Mouse (Mus musculus): ENCODE results near the gene Prim2. TPM values are rescaled to one million over a fixed set of nuclear protein-coding genes. Genes with fewer than 3 reads are reported as not detected.
"Not testable (repeated sequence)": the region's sequence is repeated elsewhere in the genome, so short reads cannot be mapped to it uniquely, and the experiment has no call there.

Gene Prim2
- polyA plus RNA-seq, 1 experiment from 2014 or later, result 27.4 TPM

GRCm38 (mm10) chr1:33647173-33647572 is 22.4 kb downstream of the Prim2 start:
- Histone ChIP-seq H3K4me1 (ENCODE audit: control insufficient read depth, low read depth, low read length) (peaks cover 27% of the 10 kb centered on the region), H3K9ac (ENCODE audit: low read depth, low read length) (no peak overlapping the region), H3K9me3 (replicated peaks; ENCODE audit: control insufficient read depth, low read length) (no peaks in the 10 kb centered on the region), H3K27ac (ENCODE audit: low read length) (no peak overlapping the region), H3K27me3 (ENCODE audit: control insufficient read depth, insufficient read depth, low read depth, low read length) (no peaks in the 10 kb centered on the region), H3K36me3 (ENCODE audit: control insufficient read depth, insufficient read depth) (peaks cover 29% of the 10 kb centered on the region), H3K4me2 (ENCODE audit: low read depth, low read length) (no peak overlapping the region), H3K4me3 (ENCODE audit: low read depth, low read length) (no peak overlapping the region)
- 75% methylated on average over 4 of the region's 4 CpGs for WGBS (ENCODE audit: insufficient replicate concordance)
- no peak for ATAC-seq (ENCODE audit: low read depth)

- peak overlapping the region; percentile 30; the same call in 1 of the 2 replicates for H3K9ac ChIP-seq (ENCODE audit: low read depth, low read length)
- peaks cover 34% of the 10 kb centered on the region for H3K36me3 ChIP-seq (ENCODE audit: control insufficient read depth, insufficient read depth)
- peaks cover 25% of the 10 kb centered on the region for H3K4me1 ChIP-seq (ENCODE audit: control insufficient read depth, low read depth, low read length)
- H3K9me3 ChIP-seq (replicated peaks; ENCODE audit: control insufficient read depth, low read length), result no peaks in the 10 kb centered on the region
- ATAC-seq (ENCODE audit: low read depth), result peak; percentile 58
- no peaks in the 10 kb centered on the region for H3K27me3 ChIP-seq (ENCODE audit: control insufficient read depth, insufficient read depth, low read depth, low read length)
- peak overlapping the region; percentile 17 for H3K27ac ChIP-seq (ENCODE audit: low read length)
- H3K4me3 ChIP-seq (ENCODE audit: low read depth, low read length), result no peak overlapping the region
- WGBS (ENCODE audit: insufficient replicate concordance), result 74% methylated on average over 1 of the region's 1 CpGs
- H3K4me2 ChIP-seq (ENCODE audit: low read depth, low read length), result no peak overlapping the region
Observed at GRCm38 (mm10) chr1:33645689-33646088, 23.9 kb downstream of the Prim2 start.

- Histone ChIP-seq H3K27me3 (ENCODE audit: control insufficient read depth, insufficient read depth, low read depth, low read length) (no peaks in the 10 kb centered on the region), H3K9me3 (replicated peaks; ENCODE audit: control insufficient read depth, low read length) (no peaks in the 10 kb centered on the region), H3K9ac (ENCODE audit: low read depth, low read length) (no peak overlapping the region), H3K4me2 (ENCODE audit: low read depth, low read length) (no peak overlapping the region), H3K27ac (ENCODE audit: low read length) (no peak overlapping the region), H3K4me1 (ENCODE audit: control insufficient read depth, low read depth, low read length) (peaks cover 12% of the 10 kb centered on the region), H3K36me3 (ENCODE audit: control insufficient read depth, insufficient read depth) (peaks cover 49% of the 10 kb centered on the region), H3K4me3 (ENCODE audit: low read depth, low read length) (no peak overlapping the region)
- WGBS (ENCODE audit: insufficient replicate concordance), result 76% methylated on average over 2 of the region's 2 CpGs
- ATAC-seq (ENCODE audit: low read depth), result no peak
Observed at GRCm38 (mm10) chr1:33641139-33641538, 28.5 kb downstream of the Prim2 start.

GRCm38 (mm10) chr1:33640089-33640488 is 29.5 kb downstream of the Prim2 start:
- H3K36me3 ChIP-seq (ENCODE audit: control insufficient read depth, insufficient read depth), result peaks cover 47% of the 10 kb centered on the region
- 88% methylated on average over 5 of the region's 5 CpGs for WGBS (ENCODE audit: insufficient replicate concordance)
- H3K9ac ChIP-seq (ENCODE audit: low read depth, low read length), result no peak overlapping the region
- no peak overlapping the region for H3K4me2 ChIP-seq (ENCODE audit: low read depth, low read length)
- no peaks in the 10 kb centered on the region for H3K9me3 ChIP-seq (replicated peaks; ENCODE audit: control insufficient read depth, low read length)
- H3K4me1 ChIP-seq (ENCODE audit: control insufficient read depth, low read depth, low read length), result peaks cover 6% of the 10 kb centered on the region
- ATAC-seq (ENCODE audit: low read depth), result no peak
- no peak overlapping the region for H3K27ac ChIP-seq (ENCODE audit: low read length)
- H3K27me3 ChIP-seq (ENCODE audit: control insufficient read depth, insufficient read depth, low read depth, low read length), result no peaks in the 10 kb centered on the region
- H3K4me3 ChIP-seq (ENCODE audit: low read depth, low read length), result no peak overlapping the region

- WGBS (ENCODE audit: insufficient replicate concordance), result 67% methylated on average over 7 of the region's 7 CpGs
- Histone ChIP-seq H3K36me3 (ENCODE audit: control insufficient read depth, insufficient read depth) (peaks cover 44% of the 10 kb centered on the region), H3K27ac (ENCODE audit: low read length) (no peak overlapping the region; the same call in 1 of the 2 replicates), H3K4me1 (ENCODE audit: control insufficient read depth, low read depth, low read length) (peaks cover 6% of the 10 kb centered on the region), H3K4me2 (ENCODE audit: low read depth, low read length) (no peak overlapping the region), H3K4me3 (ENCODE audit: low read depth, low read length) (no peak overlapping the region), H3K27me3 (ENCODE audit: control insufficient read depth, insufficient read depth, low read depth, low read length) (no peaks in the 10 kb centered on the region), H3K9me3 (replicated peaks; ENCODE audit: control insufficient read depth, low read length) (no peaks in the 10 kb centered on the region), H3K9ac (ENCODE audit: low read depth, low read length) (no peak overlapping the region)
- ATAC-seq (ENCODE audit: low read depth), result peak; percentile 83
Observed at GRCm38 (mm10) chr1:33639234-33639633, 30.4 kb downstream of the Prim2 start.

GRCm38 (mm10) chr1:33637827-33638226 is 31.8 kb downstream of the Prim2 start:
- 96% methylated on average over 14 of the region's 14 CpGs for WGBS (ENCODE audit: insufficient replicate concordance)
- Histone ChIP-seq H3K4me2 (ENCODE audit: low read depth, low read length) (no peak overlapping the region), H3K27ac (ENCODE audit: low read length) (no peak overlapping the region), H3K4me1 (ENCODE audit: control insufficient read depth, low read depth, low read length) (peaks cover 6% of the 10 kb centered on the region), H3K9me3 (replicated peaks; ENCODE audit: control insufficient read depth, low read length) (no peaks in the 10 kb centered on the region), H3K4me3 (ENCODE audit: low read depth, low read length) (no peak overlapping the region), H3K27me3 (ENCODE audit: control insufficient read depth, insufficient read depth, low read depth, low read length) (no peaks in the 10 kb centered on the region), H3K9ac (ENCODE audit: low read depth, low read length) (no peak overlapping the region), H3K36me3 (ENCODE audit: control insufficient read depth, insufficient read depth) (peaks cover 44% of the 10 kb centered on the region)
- no peak for ATAC-seq (ENCODE audit: low read depth)

- Histone ChIP-seq H3K4me2 (ENCODE audit: low read depth, low read length) (no peak overlapping the region), H3K4me1 (ENCODE audit: control insufficient read depth, low read depth, low read length) (peaks cover 15% of the 10 kb centered on the region), H3K27ac (ENCODE audit: low read length) (no peak overlapping the region), H3K9me3 (replicated peaks; ENCODE audit: control insufficient read depth, low read length) (no peaks in the 10 kb centered on the region), H3K36me3 (ENCODE audit: control insufficient read depth, insufficient read depth) (peaks cover 33% of the 10 kb centered on the region), H3K27me3 (ENCODE audit: control insufficient read depth, insufficient read depth, low read depth, low read length) (no peaks in the 10 kb centered on the region), H3K4me3 (ENCODE audit: low read depth, low read length) (no peak overlapping the region), H3K9ac (ENCODE audit: low read depth, low read length) (no peak overlapping the region)
- ATAC-seq (ENCODE audit: low read depth), result no peak; the same call in 1 of the 2 replicates
- 87% methylated on average over 10 of the region's 10 CpGs for WGBS (ENCODE audit: insufficient replicate concordance)
Observed at GRCm38 (mm10) chr1:33636421-33637195, 33.0 kb downstream of the Prim2 start.

- ATAC-seq (ENCODE audit: low read depth), result peak; percentile 42; the same call in 1 of the 2 replicates
- H3K9ac ChIP-seq (ENCODE audit: low read depth, low read length), result 0 out of 2 replicates have a peak overlapping the region, but pooled peaks have one; percentile 27
- H3K9me3 ChIP-seq (replicated peaks; ENCODE audit: control insufficient read depth, low read length); H3K4me3 ChIP-seq (ENCODE audit: low read depth, low read length); H3K4me2 ChIP-seq (ENCODE audit: low read depth, low read length); H3K27me3 ChIP-seq (ENCODE audit: control insufficient read depth, insufficient read depth, low read depth, low read length): not testable (repeated sequence)
- peaks cover 43% of the 10 kb centered on the region for H3K4me1 ChIP-seq (ENCODE audit: control insufficient read depth, low read depth, low read length)
- peak overlapping the region; percentile 99 for H3K27ac ChIP-seq (ENCODE audit: low read length)
- 46% methylated on average over 1 of the region's 1 CpGs for WGBS (ENCODE audit: insufficient replicate concordance)
- peaks cover 17% of the 10 kb centered on the region for H3K36me3 ChIP-seq (ENCODE audit: control insufficient read depth, insufficient read depth)
Observed at GRCm38 (mm10) chr1:33631002-33631618, 38.5 kb downstream of the Prim2 start.

- H3K4me3 ChIP-seq (ENCODE audit: low read depth, low read length), result no peak overlapping the region
- H3K9ac ChIP-seq (ENCODE audit: low read depth, low read length), result 0 out of 2 replicates have a peak overlapping the region, but pooled peaks have one; percentile 14
- no peaks in the 10 kb centered on the region for H3K27me3 ChIP-seq (ENCODE audit: control insufficient read depth, insufficient read depth, low read depth, low read length)
- peak overlapping the region; percentile 83 for H3K27ac ChIP-seq (ENCODE audit: low read length)
- H3K4me1 ChIP-seq (ENCODE audit: control insufficient read depth, low read depth, low read length), result peaks cover 69% of the 10 kb centered on the region
- 56% methylated on average over 6 of the region's 6 CpGs for WGBS (ENCODE audit: insufficient replicate concordance)
- peaks cover 16% of the 10 kb centered on the region for H3K36me3 ChIP-seq (ENCODE audit: control insufficient read depth, insufficient read depth)
- H3K4me2 ChIP-seq (ENCODE audit: low read depth, low read length), result no peak overlapping the region
- no peak for ATAC-seq (ENCODE audit: low read depth)
- no peaks in the 10 kb centered on the region for H3K9me3 ChIP-seq (replicated peaks; ENCODE audit: control insufficient read depth, low read length)
Observed at GRCm38 (mm10) chr1:33627803-33628202, 41.8 kb downstream of the Prim2 start.

All from liver, embryonic 16.5 days (tissue).